Mouse (Mus musculus) gastrocnemius, postnatal 36 days (tissue): ENCODE results near the gene Lrp1. TPM values are rescaled to one million over a fixed set of nuclear protein-coding genes. Genes with fewer than 3 reads are reported as not detected.

Experiments
- DNase-seq, 2 experiments: peaks; one replicate each; pipeline ENCODE4 v3.0.0; 2022
- intact Hi-C: fragments of 180-260 bp; cut with DNase I; formaldehyde crosslinking; loops from one replicate; pipeline ENCODE4 v1.15.1; 2025
- total RNA-seq, 2 experiments: library from RNA; stranded (reverse); gene quantifications; 2 replicates each; pipeline ENCODE4 v1.2.3; 2021

Lrp1 gene
- total RNA-seq, 2 experiments from 2014 or later: 48.6 to 49.1 TPM

DNA sequence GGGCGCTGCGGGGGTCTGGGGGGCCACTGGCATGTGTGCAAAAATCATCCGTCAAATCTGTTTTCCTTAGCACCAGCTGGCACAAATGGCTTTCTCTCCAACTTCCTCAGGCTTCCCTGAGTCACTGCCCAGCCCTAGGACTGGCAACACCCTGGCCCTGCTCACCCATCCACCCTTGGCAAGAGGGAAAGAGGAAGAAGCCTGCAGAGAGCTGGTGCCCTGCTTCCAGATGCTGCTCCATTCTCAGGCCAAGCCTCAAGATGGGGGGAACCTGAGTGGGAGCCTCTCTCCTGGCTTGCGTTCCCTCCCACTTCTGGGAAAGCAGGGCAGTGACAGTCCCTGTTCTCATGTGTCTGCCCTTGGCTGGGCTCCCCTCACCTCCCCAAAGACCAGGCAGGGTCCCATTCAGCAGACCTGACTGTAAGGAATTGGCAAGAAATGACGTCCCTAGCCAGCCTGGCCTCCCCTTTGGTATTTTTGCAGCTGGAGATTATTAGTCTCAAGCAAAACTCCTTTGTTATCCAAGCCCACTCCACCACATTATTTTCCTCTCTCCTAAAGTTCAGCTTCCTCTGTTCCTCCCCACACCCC, 23.5 kb downstream of the Lrp1 start:
- DNase-seq: peak in 1 of 2 experiments; percentile 40
- intact Hi-C loops: no loop called here

DNA sequence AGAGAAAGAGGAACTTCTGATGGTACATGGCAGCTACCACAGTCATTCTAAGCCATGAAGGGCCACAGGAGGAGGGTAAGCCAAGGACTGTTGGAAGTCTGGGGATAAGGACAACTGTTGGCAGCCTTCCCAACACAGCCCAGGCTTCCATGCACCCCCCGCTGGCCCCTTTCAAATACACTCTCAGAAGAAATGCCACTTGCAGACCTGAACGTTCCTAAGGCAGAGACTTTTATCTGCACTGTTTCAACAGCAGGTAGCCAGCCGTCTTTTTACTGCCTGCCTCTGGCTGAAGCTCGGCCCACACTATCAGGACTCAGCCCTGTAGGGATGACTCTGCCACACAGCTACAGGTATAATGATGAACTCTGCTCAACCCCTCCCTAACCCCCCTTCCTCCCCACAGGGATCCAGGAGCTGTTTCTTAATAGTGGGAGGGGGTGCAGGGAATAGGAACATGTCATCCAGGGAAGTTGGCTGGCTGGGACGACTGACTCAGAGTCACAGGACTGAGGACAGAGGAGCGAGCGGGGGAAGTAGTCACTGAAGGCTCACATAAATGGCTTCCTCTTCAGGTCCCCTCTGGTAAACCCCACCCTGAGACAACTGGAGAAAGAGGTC, 24.5 kb downstream of the Lrp1 start:
- no peak for DNase-seq
- intact Hi-C loops: no loop called here

DNA sequence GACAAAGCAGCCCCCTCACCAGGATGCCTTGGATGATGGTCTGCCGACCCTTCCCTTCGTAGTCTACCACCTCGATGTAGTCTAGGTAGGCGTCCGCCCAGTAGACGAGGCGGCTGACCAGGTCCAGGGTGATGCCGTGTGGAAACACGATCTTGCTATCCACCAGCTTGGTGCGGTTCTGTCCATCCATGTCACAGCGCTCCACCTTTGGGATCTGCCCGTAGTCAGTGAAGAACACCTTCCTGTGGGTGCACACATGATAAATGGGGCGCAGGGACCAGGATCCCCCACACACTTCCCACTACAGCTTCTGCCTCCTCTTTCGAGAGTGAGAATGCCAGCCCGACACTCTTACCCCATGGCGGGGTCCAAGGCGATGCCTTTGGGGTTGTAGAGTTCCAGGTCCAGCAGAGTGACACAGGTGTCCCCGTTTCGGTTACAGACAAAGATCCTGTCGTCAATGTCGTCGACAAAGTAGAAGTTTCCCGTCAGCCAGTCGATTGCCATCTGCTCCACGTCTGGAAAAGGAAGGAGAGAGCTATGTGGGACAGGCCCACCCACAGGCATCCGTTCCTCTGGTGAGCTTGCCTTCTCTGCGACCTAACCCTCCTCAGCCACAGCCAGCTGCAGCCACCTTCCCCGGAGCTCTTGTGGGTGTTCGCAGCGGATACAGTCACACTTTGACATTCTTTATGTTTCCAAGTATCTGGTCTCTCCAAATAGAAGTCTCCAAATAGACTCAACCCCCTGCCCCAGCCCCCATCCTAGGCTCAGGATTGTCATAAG, 25.8 kb downstream of the Lrp1 start:
- no peak for DNase-seq
- intact Hi-C loops: no loop called here

DNA sequence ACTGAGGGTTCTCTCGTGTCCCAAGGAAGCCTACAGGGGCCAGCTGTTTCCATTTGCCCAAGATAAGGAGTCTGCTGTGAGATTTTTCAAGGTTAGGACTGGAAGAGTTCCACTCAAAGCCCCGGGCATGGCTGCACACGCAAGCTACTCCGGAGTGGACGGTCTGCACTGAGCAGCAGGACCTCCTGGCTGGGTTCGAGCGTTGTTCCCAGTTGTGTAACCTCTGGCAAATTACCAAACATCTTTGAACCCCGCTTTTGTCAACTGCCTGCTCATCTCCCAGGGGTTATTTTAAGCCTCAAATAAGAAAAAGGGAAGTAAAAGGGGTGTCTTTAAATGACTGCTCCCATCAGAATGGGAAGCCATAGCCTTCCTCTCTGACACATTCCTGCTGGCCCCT, 26.5 kb downstream of the Lrp1 start:
- DNase-seq: no peak

DNA sequence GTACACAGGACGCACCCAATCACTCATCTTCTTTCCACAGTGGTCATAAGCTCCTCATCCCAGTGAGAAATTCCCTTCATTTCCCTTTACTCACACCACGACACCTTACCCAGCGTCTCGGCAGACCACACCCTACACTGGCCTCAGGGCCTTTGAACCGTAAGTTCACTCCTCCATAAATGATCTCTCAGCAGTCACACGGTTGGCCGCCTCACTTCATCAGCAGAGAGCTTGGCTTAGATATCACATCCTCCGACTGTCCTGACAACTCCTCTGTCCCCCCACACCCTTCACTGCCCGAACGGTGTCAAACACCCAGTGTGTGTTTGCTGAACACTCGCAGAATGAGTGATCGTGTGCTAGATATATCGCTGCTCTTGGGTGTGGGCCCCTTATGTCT, 28.1 kb downstream of the Lrp1 start:
- no peak for DNase-seq
- intact Hi-C loops: no loop called here

More for the DNA sequence above, 26.5 kb downstream of the Lrp1 start:
- intact Hi-C loops: no loop called here

DNA sequence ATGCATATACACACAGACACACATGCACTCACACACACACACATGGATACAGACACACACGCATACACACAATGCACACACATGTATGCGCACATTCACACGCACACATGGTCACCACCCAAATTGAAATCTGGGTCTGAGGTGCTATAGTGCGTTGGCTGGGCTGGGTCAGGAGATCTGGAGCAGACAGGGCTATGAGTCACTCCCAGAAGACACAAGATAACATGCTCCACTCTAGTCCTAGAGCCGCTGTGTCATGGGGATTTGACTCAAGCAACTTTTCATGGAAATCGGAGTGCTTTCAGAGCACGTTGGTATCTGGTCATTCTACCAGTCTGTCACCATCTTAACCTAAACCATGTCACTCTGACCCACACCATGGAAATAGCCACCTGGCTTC, 28.5 kb downstream of the Lrp1 start:
- intact Hi-C loops: no loop called here
- no peak for DNase-seq

DNA sequence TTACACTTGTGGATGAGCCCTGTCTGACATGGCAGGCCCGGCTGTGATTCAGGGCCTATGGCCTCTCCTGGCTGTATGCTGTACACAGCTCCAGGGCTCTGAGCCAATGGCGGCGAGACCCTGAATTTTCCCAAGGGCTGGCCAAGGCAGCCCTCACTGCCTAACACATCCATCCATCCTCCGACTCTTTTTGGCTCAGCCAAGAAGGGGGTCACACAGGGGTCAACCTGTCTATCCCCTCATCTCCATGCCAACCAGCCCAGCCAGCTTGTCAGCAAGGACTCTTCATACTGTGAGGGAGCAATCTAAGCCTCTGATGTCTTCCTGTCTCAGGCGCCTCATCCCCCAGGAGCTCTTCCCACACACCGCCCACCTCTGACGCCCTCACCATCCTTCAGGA, 29.4 kb downstream of the Lrp1 start:
- intact Hi-C loops: no loop called here
- DNase-seq: no peak

DNA sequence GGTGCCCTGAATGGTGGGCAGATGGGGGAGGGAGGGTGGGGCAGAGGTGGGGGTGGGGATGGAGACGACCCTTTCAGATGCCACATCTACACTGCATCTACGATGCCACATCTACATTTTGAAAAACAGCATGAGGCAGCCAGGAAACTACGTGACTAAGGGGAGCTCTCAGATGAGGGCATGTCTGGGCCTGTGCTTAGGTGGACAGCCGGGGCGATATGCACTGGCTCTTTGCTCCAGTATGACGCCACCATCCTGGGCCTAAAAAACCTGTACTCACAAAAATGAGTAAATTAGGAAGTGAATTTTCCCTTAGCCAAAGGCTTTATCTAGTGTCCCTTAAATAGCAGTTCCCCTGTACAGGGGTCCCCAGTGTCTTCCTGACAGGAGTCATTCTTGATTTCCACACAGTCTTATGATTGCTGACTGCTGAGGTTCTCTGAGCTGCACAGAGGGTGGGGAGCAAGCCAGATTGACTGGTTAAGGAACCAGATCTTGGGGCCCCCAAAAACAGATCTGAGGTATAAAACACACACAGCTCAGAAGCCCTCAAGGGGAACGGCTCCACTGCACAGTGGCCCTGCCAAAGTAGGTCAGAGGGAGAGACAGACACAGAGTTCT, 30.0 kb downstream of the Lrp1 start:
- intact Hi-C loops: no loop called here
- no peak for DNase-seq

DNA sequence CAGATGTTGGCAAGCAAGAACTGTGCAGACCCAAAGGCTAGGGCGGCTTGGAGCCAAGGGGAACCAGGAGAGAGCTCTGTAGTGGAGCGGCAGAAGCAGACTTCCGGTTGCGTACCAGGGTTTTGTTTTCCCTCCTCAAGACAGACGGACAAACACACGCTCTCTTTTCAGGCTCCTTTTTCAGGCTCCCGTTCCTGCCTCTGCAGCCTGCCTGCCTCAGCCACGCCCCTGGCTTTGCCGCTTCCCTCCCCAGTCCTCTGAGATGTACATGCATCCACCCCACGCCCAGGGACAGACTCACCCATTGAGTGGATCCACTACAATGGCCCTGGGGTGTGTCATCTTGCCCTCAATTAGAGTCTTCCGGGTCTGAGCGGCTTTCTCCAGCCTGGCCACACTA, 30.7 kb downstream of the Lrp1 start:
- DNase-seq: no peak
- intact Hi-C loops: no loop called here

DNA sequence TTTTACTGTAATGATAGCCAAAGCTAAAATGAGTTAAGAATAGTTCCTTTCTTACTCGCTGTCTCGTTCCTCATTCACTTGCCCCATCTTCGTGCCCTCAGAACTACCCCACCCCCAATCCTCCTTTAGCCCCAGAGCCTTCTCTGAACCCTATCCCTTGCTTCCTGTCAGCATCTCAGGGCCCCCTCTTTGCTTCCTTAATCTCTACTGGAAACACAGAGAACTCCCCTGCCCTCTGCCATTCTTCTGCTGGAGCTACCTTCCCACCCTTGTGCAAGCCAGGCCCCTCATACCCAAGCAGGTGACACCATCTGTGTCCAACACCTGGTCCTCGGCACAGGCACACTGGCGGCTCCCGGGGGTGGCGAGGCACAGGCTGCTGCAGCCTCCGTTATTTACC, 33.2 kb downstream of the Lrp1 start:
- intact Hi-C loops: no loop called here
- no peak for DNase-seq

DNA sequence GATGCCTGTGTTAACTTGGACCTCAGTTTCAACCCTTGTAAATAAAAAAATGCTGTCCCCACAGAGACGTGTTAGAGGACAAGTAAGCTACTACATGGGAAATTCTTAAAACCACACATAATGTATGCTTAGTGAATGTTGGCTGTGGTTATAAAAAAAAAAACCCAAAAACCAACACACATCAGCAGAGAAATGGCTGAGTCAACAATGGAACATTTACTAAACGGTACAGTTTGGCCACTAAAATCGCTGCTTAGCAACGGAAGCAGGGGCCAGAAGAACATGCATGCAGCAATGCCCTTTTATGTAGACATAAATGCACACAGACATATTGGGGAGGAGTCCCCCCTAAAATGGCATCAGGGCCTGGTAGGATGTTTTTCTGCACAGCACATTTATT, 34.7 kb downstream of the Lrp1 start:
- intact Hi-C loops: no loop called here
- no peak for DNase-seq

DNA sequence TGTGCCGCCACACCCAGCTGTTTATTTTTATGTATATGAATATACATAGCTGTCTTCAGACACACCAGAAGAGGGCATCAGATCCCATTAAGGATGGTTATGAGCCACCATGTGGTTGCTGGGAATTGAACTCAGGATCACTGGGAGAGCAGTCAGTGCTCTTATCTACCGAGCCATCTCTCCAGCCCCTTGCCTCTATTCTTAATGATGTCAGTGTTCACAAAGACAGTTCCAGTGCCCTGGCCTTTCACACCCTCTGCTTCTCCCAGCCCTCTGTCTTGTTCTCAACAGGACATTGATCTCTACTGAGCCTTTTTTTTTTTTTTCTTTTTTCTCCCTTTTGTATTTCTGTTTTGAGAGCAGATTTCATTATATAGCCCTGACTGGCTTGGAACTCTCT, 35.4 kb downstream of the Lrp1 start:
- intact Hi-C loops: no loop called here
- DNase-seq: no peak

DNA sequence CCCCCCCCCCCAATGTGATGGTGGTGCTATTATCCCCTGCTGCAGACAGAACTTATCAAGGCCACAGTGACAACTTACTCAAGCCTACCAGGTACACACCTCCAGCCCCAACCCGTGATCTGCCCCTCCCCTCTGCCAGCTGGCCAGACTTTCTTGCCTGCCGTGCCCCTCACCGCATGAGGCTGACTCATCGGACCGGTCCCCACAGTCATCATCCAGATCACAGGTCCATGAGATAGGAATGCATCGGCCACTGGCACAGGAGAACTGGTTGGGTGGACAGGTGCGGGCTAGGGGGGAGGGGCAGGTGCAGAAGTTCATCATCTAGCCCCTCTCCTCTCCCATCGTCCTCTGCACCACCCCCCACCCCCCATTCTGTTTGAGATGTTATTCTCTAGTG, 37.3 kb downstream of the Lrp1 start:
- DNase-seq: no peak
- intact Hi-C loops: no loop called here

DNA sequence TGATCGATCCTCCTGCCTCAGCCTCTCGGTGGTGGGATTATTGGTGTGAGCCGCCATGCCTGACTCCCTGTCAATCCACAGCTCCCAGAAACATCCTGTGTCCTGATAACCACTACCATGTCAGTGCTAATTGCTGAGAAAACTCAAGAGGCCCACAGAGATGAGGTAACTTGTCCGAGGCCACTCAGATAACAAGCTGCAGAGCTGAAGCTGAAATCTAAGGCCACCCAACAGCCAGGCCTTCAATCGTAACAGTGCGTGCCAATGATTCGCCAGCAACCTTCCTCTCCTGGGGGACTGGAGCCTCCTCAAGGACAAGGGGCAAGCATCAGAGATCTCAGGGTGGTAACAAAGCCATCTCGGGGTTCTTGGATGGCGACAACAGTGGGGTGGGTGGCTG, 39.7 kb downstream of the Lrp1 start:
- intact Hi-C loops: no loop called here
- DNase-seq: no peak

DNA sequence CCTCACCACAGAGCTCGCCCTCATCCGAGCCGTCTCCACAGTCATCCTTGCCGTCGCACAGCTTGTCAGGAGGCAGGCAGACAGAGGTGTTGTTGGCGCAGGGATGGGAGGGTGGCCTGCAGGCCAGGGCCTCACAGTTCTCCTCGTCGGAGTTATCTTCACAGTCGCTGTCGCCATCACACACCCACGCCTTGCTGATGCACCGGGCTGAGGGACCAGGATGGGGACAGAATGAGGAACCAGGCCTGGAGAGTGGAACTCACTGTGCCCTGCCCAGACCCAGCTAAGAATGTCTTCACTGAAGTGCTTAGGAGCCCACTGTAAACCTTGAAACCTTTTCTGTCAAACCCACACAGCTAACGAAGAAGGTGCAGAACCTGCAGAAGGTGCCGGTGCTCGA, 43.0 kb downstream of the Lrp1 start:
- DNase-seq: no peak
- intact Hi-C loops: loop anchor here (2.0 to 5.0 kb wide), 2 partner anchors 43 to 359 kb away; partner anchors contain the start of gene Lrp1

DNA sequence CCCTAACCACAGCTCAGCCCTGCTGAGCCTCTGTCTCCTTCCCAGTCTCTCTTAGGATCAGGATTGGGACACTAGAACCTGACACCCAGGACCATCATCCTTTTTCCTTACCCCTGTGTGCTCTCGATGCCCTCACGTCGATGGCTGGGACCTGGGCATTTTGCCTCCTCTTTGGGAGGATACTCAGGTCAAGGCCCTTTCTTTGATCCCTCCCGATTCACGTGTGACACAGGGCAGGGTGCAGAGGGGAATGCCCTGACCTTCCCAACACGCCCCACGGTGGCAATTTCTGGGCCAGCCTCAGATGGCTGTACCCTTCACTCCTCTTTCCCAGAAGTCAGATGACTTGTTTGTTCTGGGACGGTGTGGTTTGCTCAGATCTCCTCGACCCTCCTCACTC, 43.8 kb downstream of the Lrp1 start:
- no peak for DNase-seq
- intact Hi-C loops: loop anchor here (2.0 to 5.0 kb wide), 2 partner anchors 44 to 360 kb away; partner anchors contain the start of gene Lrp1

DNA sequence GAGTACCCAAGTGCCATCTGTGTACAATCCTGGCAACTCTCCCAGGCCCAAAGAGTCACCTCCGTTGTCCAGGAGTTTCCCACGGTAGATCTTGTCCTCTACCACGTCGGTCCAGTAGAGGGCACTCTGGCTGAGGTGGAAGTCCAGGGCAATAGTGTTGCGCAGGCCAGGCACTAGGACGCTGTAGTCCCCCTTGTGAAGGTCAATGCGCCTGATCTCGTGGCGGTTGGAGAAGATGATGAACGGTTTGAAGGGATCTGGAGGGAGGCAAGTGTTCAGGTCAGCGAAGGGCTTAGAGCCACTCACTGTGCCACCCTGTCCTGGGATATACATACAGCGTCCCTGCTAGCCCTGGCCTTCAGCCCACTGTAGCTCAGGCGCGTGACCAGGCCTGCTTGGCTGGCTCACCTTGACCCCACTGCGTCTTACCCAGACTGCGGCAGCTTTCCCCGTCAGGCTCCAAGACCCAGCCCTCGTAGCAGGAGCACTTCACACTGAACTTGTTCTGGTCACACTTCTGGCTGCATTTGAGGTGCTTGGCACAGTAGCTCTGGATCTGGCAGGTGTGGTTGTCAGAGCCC, 44.5 kb downstream of the Lrp1 start:
- intact Hi-C loops: loop anchor here (2.0 to 5.0 kb wide), 2 partner anchors 44 to 361 kb away; partner anchors contain the start of gene Lrp1
- peak; percentile 68 to 70 for DNase-seq

DNA sequence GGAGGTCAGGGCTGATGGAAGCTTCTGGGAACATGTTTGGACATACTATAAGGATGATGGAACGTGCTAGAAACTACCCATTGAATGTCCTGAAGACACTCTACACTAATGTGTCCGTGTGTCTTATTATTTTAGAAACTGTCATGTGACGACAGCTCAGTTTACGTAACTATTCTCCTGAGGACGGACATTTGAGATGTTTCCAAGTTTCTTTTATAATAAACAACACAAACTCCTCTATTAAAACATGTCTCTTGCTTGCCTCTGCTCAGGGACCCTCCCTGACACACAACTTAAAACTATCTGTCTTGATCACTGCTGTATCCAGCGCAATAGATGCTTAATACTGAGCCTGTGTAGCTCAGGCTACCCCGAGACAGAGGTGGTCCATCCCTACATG, 45.2 kb downstream of the Lrp1 start:
- DNase-seq: no peak
- intact Hi-C loops: loop anchor here (2.0 to 5.0 kb wide), 2 partner anchors 45 to 362 kb away; partner anchors contain the start of gene Lrp1

DNA sequence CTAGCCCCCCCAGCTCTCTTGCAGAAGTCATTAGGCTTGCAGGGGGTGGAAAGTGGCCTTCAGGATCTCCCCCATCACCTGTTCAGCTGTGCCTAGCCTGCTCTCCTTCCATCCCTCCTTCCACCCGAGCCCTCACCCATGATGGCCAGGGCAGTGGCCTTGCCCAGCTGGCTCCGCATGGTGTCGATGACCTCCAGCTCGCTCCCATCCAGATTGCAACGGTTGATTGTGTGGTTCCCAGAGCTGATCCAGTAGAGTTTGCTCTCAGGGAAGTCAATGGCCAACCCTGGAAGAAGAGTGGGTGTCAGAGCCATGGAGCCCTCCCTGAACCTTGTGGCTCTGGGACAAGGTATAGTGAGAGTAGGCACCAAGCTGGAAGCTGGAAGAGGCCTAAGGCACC, 48.7 kb downstream of the Lrp1 start:
- intact Hi-C loops: no loop called here

DNA sequence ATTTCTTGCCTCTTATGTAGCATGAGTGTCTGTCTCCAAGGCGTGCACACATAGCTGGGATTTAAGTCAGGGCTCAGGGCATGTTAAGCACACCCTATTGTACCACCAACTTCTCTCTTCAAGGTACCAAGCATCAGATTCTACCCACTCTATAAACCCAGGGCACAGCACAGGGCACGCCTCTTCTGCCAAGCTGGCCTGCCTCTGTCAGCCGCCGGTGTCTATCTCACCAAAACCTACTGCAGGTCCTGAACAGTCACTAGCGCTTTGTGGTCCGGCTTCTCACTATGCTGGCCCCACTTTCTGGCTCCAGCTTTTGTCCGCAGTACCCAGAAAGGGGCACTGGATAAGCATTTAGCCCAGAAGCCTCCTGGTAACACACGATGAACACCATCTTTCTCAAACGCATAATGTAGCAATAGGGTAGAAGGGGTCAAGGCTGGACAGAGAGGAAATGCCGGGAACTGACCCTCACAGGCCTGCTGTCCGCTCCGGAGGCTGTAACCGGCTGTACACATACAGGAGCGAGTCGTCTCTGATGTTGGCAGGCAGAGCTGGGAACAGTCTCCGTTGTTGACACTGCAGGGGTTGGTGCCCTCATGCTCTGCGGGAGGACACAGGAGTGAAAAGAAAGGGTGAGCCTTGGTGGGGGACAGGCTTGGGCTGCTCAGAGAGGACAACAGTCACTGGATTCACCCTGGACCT, 49.9 kb downstream of the Lrp1 start:
- intact Hi-C loops: no loop called here
- DNase-seq: no peak

More for the DNA sequence above, 48.7 kb downstream of the Lrp1 start:
- DNase-seq: no peak
